Mouse (Mus musculus) lung, embryonic 15.5 days (tissue): Measurements from ENCODE around the gene Upp2. TPM values are rescaled to one million over a fixed set of nuclear protein-coding genes. Genes with fewer than 3 reads are reported as not detected.

Experiments used
- ATAC-seq: fragments of 200-750 bp; cut with Nextera tagmentation; 2 replicates; pipeline ENCODE4 v1.8.0; 2017; ENCODE audit warnings: moderate number of reproducible peaks, borderline replicate concordance; ENCODE audit not compliant: low FRiP score, low TSS enrichment; ENCODE audit errors: extremely low read depth
- H3K27ac ChIP-seq: fragments of 300-500 bp; sonication (generic); 2 replicates; pipeline ENCODE4 v1.5.1; 2015; ENCODE audit warnings: moderate library complexity, mild to moderate bottlenecking, inconsistent platforms
- H3K27me3 ChIP-seq: fragments of 300-500 bp; sonication (generic); 2 replicates; pipeline ENCODE4 v1.6.1; 2015; ENCODE audit warnings: inconsistent platforms
- H3K36me3 ChIP-seq: fragments of 300-500 bp; sonication (generic); 2 replicates; pipeline ENCODE4 v1.6.1; 2015; ENCODE audit warnings: inconsistent platforms
- H3K4me1 ChIP-seq: fragments of 300-500 bp; sonication (generic); 2 replicates; pipeline ENCODE4 v1.6.1; 2015; ENCODE audit warnings: inconsistent platforms
- H3K4me2 ChIP-seq: fragments of 300-500 bp; sonication (generic); 2 replicates; pipeline ENCODE4 v1.6.1; 2015; ENCODE audit warnings: inconsistent platforms, mild to moderate bottlenecking, moderate library complexity
- H3K4me3 ChIP-seq: fragments of 300-500 bp; sonication (generic); 2 replicates; pipeline ENCODE4 v1.5.1; 2015; ENCODE audit warnings: mild to moderate bottlenecking, inconsistent platforms
- H3K9ac ChIP-seq: fragments of 300-500 bp; sonication (generic); 2 replicates; pipeline ENCODE4 v1.6.1; 2015; ENCODE audit warnings: inconsistent platforms
- H3K9me3 ChIP-seq: fragments of 300-500 bp; sonication (generic); 2 replicates; pipeline ENCODE4 v1.6.1; 2016; ENCODE audit warnings: inconsistent platforms
- WGBS: fragments of 180-500 bp; shearing (Covaris S2); methylation state at CpG from one replicate; pipeline ENCODE4 v1.1.7; 2015; 5-methylcytosine and 5-hydroxymethylcytosine counted together
- polyA plus RNA-seq: library from polyadenylated mRNA; unstranded; fragments of >200 nt; fragmentation: Nextera tagmentation; extraction: Ambion mirVana; gene quantifications from 2 replicates; pipeline ENCODE4 v1.2.1, GENCODE M21; 2015

Upp2 gene
- polyA plus RNA-seq, 1 experiment from 2014 or later = 7.1 TPM

DNA sequence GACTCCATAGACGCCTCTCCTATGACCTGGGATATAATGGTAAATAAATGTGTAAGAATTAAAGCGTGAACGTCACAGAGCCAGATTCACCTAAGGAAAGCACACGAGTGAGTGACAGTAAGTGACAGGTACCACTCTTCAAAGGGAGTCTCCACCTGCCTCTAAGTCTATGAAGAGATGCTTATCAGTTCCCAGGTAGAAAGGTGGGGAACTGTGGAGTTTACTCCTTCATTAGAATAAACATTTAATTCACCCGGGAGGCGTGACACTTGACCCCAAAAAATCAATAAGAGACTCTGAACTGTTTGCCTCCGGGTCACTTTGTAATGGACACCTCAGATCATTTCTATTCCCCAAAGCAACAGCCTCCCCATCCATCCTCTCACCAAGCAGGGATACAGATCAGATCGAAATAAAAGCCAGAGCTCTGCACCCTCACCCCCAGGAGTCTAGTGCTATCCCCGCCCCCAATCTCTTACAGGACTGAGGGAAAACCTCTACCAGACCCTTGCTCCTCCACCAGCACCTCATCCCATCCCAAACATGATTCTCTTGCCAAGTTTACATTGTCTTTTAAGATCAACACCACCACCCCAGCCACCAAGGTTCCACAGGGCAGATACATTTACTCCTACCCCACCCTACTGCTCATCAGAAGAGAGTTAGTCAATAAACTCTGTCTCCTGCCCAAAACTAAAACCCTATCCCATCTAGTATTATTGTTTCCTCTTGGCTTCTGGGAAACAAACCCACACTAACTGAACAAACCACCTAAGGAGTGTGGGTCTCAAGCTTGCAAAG lies 9.9 kb upstream of the Upp2 start:
- no peak overlapping the region for H3K4me2 ChIP-seq
- no peak overlapping the region for H3K27ac ChIP-seq
- H3K9ac ChIP-seq = no peak overlapping the region
- ATAC-seq = no peak
- H3K27me3 ChIP-seq = no peaks in the 10 kb centered on the region
- H3K4me3 ChIP-seq = no peak overlapping the region
- peaks cover 12% of the 10 kb centered on the region for H3K4me1 ChIP-seq
- H3K36me3 ChIP-seq = no peaks in the 10 kb centered on the region
- no peaks in the 10 kb centered on the region for H3K9me3 ChIP-seq
- 40% methylated on average over 9 of the region's 9 CpGs for WGBS

DNA sequence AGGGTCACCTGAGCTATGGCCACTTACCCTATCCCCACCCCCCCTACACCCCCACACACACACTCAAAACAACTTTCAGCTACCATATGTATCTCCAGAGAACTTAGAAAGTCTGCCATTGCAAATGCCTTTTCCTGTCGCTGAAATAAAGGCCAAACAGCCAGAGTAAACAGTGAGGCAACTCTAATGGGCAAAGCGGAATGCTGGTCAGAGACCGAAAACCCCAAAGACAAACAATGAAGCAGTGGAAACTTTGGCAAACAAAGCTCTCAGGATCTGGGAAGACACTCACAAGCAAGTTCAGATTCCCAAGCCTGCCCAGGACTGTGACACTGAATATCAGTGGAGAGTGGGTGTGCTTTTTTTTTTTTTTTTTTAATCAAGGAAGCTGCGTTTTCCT lies 5.0 kb upstream of the Upp2 start:
- no peaks in the 10 kb centered on the region for H3K9me3 ChIP-seq
- no peaks in the 10 kb centered on the region for H3K27me3 ChIP-seq
- 0 out of 2 replicates have a peak overlapping the region, but pooled peaks have one; percentile 16 for H3K27ac ChIP-seq
- peaks cover 27% of the 10 kb centered on the region for H3K4me1 ChIP-seq
- no peak overlapping the region for H3K9ac ChIP-seq
- H3K4me3 ChIP-seq = no peak overlapping the region
- H3K4me2 ChIP-seq = no peak overlapping the region
- H3K36me3 ChIP-seq = no peaks in the 10 kb centered on the region
- no peak for ATAC-seq
- 16% methylated on average over 4 of the region's 4 CpGs for WGBS

DNA sequence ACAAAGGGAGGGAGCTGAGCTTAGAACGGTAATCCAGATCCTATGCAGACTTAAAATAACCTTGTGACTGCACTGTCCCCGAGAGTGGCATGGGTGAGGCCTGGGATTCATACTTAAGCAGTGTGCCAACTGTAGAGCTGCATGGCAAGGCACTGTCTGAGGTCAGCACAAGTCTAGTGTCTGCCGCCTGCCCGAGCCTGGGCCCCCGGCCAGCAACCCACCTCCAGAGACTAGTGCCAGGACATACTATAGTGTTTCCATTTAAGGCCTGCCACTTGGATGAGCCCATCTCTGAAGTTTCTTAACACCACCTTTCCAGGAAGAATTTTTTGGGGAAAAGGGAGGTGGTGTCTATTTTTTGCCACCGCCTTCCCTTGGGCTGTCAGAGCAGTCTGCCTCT lies 1.8 kb upstream of the Upp2 start:
- ATAC-seq = no peak

DNA sequence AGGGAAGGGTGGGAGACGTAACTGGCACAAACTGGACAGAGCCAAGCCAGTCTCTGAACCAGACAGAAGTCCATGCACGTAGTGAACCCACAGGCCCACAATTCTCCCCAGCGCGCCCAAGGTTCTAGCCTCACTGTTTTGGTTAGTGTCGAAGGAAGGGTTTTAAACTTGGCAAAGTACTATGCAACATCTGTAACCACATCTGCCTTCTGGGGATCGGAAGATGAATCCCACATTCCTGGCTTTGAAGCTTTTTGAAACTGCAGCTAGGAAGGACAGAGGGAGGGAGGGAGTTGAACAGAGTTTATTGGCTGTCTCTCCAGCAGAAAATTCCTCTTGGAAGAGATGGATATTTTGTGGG lies 1.1 kb upstream of the Upp2 start:
- peaks cover 35% of the 10 kb centered on the region for H3K4me1 ChIP-seq

More for the DNA sequence above, 1.8 kb upstream of the Upp2 start:
- Histone ChIP-seq H3K36me3 (no peaks in the 10 kb centered on the region), H3K27ac (no peak overlapping the region), H3K4me3 (peak overlapping the region; percentile 93), H3K4me1 (peaks cover 35% of the 10 kb centered on the region), H3K9ac (peak overlapping the region; percentile 91; the same call in 1 of the 2 replicates), H3K27me3 (no peaks in the 10 kb centered on the region), H3K4me2 (peak overlapping the region; percentile 63), H3K9me3 (no peaks in the 10 kb centered on the region)
- WGBS = 43% methylated on average over 6 of the region's 6 CpGs

DNA sequence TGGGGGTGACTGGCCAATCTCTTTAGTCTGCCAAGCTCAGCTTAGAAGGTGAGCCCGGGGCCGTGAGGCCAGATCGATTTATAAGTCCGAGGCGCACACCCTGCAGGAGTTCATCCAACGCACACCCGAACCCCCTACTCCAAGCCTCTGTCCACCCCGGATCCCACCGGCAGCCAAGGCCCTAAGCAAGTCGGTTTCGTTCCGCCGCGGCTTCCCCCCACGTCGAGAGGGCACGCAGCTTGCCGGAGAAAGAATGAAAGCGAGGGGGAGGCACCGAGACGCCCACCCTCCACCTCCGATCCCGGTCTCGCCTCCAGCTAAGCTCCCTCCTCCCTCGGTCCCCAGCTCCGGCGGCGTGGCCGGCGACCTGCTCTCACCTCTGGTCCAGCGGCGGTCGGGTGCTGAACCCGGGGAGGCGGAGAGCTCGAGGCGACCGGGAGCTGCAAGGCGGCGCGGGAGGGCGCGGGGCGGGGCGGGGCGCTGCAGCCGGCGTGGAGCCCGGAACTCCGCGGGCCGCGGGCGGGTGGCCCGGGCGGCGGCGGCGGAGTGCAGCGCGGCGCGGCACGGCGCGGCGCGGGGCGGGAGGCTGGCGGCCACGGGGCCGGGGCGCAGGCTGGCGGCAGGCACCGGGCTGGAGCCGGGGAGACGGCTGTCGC lies 560 bp upstream of the Upp2 start:
- no peaks in the 10 kb centered on the region for H3K27me3 ChIP-seq
- H3K9ac ChIP-seq = peak overlapping the region; percentile 91
- H3K4me1 ChIP-seq = peaks cover 35% of the 10 kb centered on the region
- peak overlapping the region; percentile 99 for H3K27ac ChIP-seq
- H3K36me3 ChIP-seq = no peaks in the 10 kb centered on the region
- no peaks in the 10 kb centered on the region for H3K9me3 ChIP-seq
- H3K4me3 ChIP-seq = peak overlapping the region; percentile 93
- under 1% methylated on average over 58 of the region's 78 CpGs for WGBS
- peak overlapping the region; percentile 63 for H3K4me2 ChIP-seq
- peak; percentile 53 for ATAC-seq

More for the DNA sequence above, 1.1 kb upstream of the Upp2 start:
- H3K36me3 ChIP-seq = no peaks in the 10 kb centered on the region
- no peak for ATAC-seq
- H3K9me3 ChIP-seq = no peaks in the 10 kb centered on the region
- H3K9ac ChIP-seq = peak overlapping the region; percentile 91
- 4% methylated on average over 6 of the region's 6 CpGs for WGBS
- no peaks in the 10 kb centered on the region for H3K27me3 ChIP-seq
- peak overlapping the region; percentile 99 for H3K27ac ChIP-seq
- H3K4me3 ChIP-seq = peak overlapping the region; percentile 93
- H3K4me2 ChIP-seq = peak overlapping the region; percentile 63

DNA sequence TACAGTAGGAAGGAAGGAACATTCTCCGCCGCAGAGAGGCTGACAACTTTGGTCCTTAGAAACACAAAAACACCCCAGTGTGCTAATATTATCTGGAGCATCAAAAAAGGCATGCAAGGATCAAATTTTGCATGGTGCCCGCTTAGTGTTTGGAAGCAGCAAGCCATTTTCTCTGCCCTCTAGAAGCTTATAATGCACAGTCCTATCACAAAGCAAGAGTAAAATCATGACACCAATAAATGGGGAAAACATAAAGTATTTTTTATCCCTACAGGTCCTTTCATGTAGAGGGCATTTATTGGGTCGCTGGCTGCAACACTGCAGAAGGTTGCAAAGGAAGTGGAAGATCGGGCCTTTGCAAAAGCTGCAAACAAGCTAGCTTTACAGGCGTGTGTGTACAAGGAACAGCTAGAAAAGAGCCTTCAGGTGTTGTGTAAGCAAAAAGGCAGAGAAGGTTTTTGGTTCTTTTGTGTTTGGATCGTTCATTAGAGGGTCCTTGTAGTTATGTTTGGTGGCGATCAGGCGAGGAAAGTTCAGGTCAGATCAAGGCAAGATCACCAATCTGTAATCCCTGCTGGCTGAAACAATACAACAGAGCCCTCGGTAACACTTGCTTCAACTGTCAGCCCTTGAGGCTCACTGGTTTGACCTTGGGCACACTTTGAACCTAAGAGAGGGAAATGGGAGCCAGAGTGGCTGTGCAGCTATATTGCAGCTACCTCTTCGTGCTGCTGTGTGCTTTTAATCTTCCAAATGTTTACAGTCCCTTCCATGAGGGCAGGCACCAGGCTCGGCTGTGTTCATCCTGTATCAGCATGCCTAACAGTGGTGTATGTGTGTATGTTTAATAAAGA lies 995 bp downstream of the Upp2 start:
- H3K9me3 ChIP-seq = no peaks in the 10 kb centered on the region
- H3K4me3 ChIP-seq = peak overlapping the region; percentile 93
- peak overlapping the region; percentile 99 for H3K27ac ChIP-seq
- H3K9ac ChIP-seq = peak overlapping the region; percentile 91
- WGBS = 5% methylated on average over 12 of the region's 12 CpGs
- H3K4me2 ChIP-seq = peak overlapping the region; percentile 63
- H3K36me3 ChIP-seq = no peaks in the 10 kb centered on the region
- no peak for ATAC-seq
- H3K4me1 ChIP-seq = peaks cover 25% of the 10 kb centered on the region
- no peaks in the 10 kb centered on the region for H3K27me3 ChIP-seq

DNA sequence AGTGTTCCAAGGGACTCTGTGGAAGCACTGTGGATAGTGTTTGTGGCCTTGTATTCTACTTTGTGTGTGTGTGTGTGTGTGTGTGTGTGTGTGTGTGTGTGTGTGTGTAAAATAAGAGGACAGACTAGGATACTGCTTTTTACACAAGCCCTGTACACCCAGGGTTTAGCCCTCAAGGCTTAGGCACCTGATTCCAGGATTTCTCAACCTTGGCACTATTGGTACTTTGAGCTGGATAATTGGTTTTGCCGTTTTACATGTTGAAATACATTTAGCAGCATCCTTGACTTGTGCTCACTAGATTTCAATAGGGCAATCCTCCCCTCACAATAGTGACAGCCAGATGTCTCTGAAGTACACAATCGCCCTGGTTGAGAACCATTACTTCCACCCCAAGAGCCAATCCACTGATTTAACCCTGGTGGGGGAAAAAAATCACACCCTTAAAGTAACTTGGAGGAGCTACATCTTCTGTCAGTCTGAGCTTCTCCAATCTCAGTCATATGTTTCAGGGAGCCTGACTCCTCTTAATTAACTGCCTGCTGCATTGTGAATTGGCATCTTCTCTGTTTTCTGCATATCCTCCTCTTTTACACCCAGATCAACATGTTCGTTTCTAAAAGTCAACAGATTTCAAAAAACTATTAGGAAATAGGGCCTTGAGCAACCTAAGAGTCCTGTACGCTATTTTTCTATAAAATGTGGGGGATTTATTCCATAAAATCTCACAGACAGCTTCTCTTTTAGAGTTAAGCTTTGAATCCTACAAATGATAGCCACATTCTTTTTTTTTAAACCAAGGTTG lies 1.9 kb downstream of the Upp2 start:
- Histone ChIP-seq H3K27me3 (no peaks in the 10 kb centered on the region), H3K4me3 (no peak overlapping the region; the same call in 1 of the 2 replicates), H3K27ac (no peak overlapping the region), H3K4me1 (peaks cover 24% of the 10 kb centered on the region), H3K36me3 (no peaks in the 10 kb centered on the region), H3K4me2 (peak overlapping the region; percentile 63), H3K9me3 (no peaks in the 10 kb centered on the region), H3K9ac (no peak overlapping the region)
- ATAC-seq = no peak
- WGBS = 58% methylated on average over 4 of the region's 4 CpGs

DNA sequence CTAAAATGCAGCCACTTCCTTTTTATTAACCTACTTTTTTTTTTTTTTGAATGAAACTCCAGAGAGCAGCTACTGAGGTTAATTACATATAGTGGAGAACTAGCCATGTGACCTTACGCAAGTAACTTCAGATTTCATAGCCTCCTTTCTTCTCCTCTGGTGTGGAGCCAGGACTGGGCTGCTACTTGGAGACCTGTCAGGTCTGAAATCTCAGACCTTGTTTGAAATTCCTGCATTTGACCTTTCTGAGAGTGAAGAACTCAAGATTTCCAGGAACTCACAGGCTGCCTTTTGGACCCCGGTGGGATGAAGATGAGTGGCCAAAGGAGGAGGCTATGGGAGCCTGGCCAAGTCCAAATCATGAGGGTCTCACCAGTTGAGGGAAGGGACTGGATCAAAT lies 7.1 kb downstream of the Upp2 start:
- H3K27ac ChIP-seq = no peak overlapping the region
- H3K27me3 ChIP-seq = no peaks in the 10 kb centered on the region
- no peaks in the 10 kb centered on the region for H3K36me3 ChIP-seq
- ATAC-seq = no peak
- 66% methylated on average over 2 of the region's 2 CpGs for WGBS
- no peak overlapping the region for H3K4me3 ChIP-seq
- H3K9ac ChIP-seq = no peak overlapping the region
- no peaks in the 10 kb centered on the region for H3K9me3 ChIP-seq
- no peak overlapping the region for H3K4me2 ChIP-seq
- no peaks in the 10 kb centered on the region for H3K4me1 ChIP-seq

DNA sequence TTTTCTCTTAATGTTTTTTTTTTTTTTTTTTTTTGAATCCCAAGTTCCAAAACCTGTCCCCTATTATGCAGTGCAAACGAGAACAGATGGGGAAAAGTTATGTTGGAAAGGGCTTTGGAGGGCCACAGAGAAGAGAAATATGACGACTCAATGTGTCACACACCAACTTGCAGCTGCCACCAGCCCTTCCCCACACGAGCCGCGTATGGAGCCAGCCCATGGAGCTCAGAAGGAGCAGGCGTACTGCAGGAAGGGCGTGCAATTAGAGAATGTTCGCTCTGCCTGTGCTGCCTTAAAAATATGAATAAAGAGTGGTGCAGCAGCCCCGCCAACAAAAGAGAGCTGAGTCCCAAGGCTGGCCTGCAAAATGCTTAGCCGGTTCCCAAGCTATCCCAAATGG lies 19.2 kb downstream of the Upp2 start:
- no peak overlapping the region for H3K27ac ChIP-seq
- no peaks in the 10 kb centered on the region for H3K36me3 ChIP-seq
- H3K4me1 ChIP-seq = peaks cover 11% of the 10 kb centered on the region; the same call in 1 of the 2 replicates
- no peak overlapping the region for H3K4me2 ChIP-seq
- H3K9ac ChIP-seq = no peak overlapping the region
- ATAC-seq = peak; percentile 51; the same call in 1 of the 2 replicates
- no peaks in the 10 kb centered on the region for H3K9me3 ChIP-seq
- no peaks in the 10 kb centered on the region for H3K27me3 ChIP-seq
- WGBS = 39% methylated on average over 10 of the region's 10 CpGs
- no peak overlapping the region for H3K4me3 ChIP-seq

DNA sequence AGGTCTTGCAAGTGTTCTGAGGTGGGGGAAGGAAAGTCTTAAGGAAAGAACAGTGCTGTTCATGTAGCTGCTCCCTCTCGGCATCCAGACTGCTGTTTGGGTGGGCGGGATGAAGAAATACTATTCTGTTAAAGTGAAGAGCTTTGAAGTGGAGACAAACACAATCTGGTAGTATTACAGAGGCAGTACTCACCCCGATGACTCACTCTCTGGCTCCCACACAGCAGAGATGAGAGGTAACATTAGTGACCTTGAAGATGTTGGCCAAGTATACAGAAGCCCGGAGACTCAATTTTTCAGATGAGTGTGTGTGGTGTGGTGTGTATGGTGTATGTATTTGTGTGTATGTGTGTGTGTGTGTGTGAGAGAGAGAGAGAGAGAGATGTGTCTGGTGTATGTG lies 22.5 kb downstream of the Upp2 start:
- no peak overlapping the region for H3K27ac ChIP-seq
- no peaks in the 10 kb centered on the region for H3K9me3 ChIP-seq
- 40% methylated on average over 4 of the region's 4 CpGs for WGBS
- H3K9ac ChIP-seq = no peak overlapping the region
- peak; percentile 36 for ATAC-seq
- H3K4me2 ChIP-seq = no peak overlapping the region
- H3K36me3 ChIP-seq = no peaks in the 10 kb centered on the region
- H3K4me1 ChIP-seq = peaks cover 11% of the 10 kb centered on the region; the same call in 1 of the 2 replicates
- no peak overlapping the region for H3K4me3 ChIP-seq
- H3K27me3 ChIP-seq = no peaks in the 10 kb centered on the region

DNA sequence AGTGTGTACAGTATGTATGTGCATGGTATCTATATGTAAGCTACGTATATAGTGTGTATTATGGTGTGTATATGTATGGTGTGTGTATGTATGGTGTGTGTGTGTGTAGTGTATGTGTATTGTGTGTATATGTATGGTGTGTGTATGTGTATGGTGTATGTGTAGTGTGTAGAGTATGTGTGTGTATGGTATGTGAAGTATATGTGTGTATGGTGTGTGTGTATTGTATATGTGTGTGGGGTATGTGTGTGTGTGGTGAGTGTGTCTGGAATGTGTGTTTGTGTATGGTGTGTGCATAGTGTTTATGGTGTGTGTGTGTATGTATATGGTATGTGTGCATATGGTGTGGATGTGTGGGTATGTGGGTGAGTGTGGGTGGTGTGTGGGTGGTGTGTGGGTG lies 23.0 kb downstream of the Upp2 start:
- Histone ChIP-seq H3K4me3 (no peak overlapping the region), H3K9ac (no peak overlapping the region), H3K4me2 (no peak overlapping the region), H3K4me1 (peaks cover 15% of the 10 kb centered on the region), H3K27ac (no peak overlapping the region), H3K36me3 (no peaks in the 10 kb centered on the region), H3K27me3 (no peaks in the 10 kb centered on the region), H3K9me3 (no peaks in the 10 kb centered on the region)
- ATAC-seq = peak; percentile 15; the same call in 1 of the 2 replicates
- WGBS = 94% methylated on average over 1 of the region's 1 CpGs
